Mouse (Mus musculus): ENCODE measurements around the gene Usp50. TPM values are rescaled to one million over a fixed set of nuclear protein-coding genes. Genes with fewer than 3 reads are reported as not detected.

Usp50 gene
- polyA plus RNA-seq (2015; fragmentation: Nextera tagmentation; extraction: Ambion mirVana), result 2.1 and 2.6 TPM in 2 replicates

- no peaks in the 10 kb centered on the region for H3K36me3 ChIP-seq
- ATAC-seq (ENCODE audit: low FRiP score), result no peak
- 69% methylated on average over 4 of the region's 4 CpGs for WGBS
Measured at GRCm38 (mm10) chr2:126783370-126783769, at the start of gene Usp50. Gene Usp50 (minus strand): TSS chr2:126783470.

DNA sequence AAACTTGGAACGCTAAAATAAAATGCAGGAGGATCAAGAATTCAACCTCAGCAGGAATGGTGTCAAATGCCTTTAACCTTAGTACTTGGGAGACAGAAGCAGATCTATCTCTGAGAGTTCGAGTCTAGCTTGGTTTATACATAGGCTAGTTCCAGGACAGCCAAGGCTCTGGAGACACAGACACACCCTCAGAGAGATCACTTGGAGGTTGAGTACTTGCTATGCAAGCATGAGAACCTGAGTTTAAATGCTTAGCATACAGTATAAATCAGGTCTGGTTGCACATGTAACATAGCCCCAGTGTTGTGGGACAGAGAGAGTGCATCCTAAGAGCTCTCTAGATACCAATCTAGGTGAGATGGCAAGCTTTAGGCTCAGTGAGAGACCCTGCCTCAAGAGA lies 34.1 kb upstream of the Usp50 start:
- Histone ChIP-seq H3K9me3 (replicated peaks) (no peaks in the 10 kb centered on the region), H3K9ac (replicated peaks) (no peak overlapping the region), H3K36me3 (peaks cover 42% of the 10 kb centered on the region), H3K27ac (replicated peaks) (no peak overlapping the region), H3K4me1 (no peaks in the 10 kb centered on the region), H3K4me2 (no peak overlapping the region), H3K27me3 (replicated peaks) (no peaks in the 10 kb centered on the region), H3K4me3 (replicated peaks) (no peak overlapping the region)
- WGBS, result 82% methylated on average over 2 of the region's 2 CpGs
- ATAC-seq (ENCODE audit: low FRiP score), result no peak

More at GRCm38 (mm10) chr2:126783370-126783769, at the start of gene Usp50:
- H3K4me2 ChIP-seq, result no peak within 1 kb of the TSS
- H3K4me3 ChIP-seq (replicated peaks), result no peak within 1 kb of the TSS
- no peaks in the 10 kb centered on the region for H3K4me1 ChIP-seq
- no peak within 1 kb of the TSS for H3K9ac ChIP-seq (replicated peaks)
- H3K27me3 ChIP-seq (replicated peaks), result no peaks in the 10 kb centered on the region
- H3K27ac ChIP-seq (replicated peaks), result no peak within 1 kb of the TSS
- no peaks in the 10 kb centered on the region for H3K9me3 ChIP-seq (replicated peaks)

GRCm38 (mm10) chr2:126816644-126817347 lies 33.5 kb upstream of the Usp50 start:
- Histone ChIP-seq H3K36me3 (peaks cover 43% of the 10 kb centered on the region), H3K27ac (replicated peaks) (no peak overlapping the region), H3K9ac (replicated peaks) (no peak overlapping the region), H3K4me3 (replicated peaks) (no peak overlapping the region), H3K9me3 (replicated peaks) (no peaks in the 10 kb centered on the region), H3K27me3 (replicated peaks) (no peaks in the 10 kb centered on the region), H3K4me1 (no peaks in the 10 kb centered on the region), H3K4me2 (no peak overlapping the region)
- no peak for ATAC-seq (ENCODE audit: low FRiP score)
- WGBS, result 94% methylated on average over 4 of the region's 4 CpGs

- Histone ChIP-seq H3K4me2 (no peak overlapping the region), H3K9me3 (replicated peaks) (no peaks in the 10 kb centered on the region), H3K4me3 (replicated peaks) (no peak overlapping the region), H3K27me3 (replicated peaks) (no peaks in the 10 kb centered on the region), H3K9ac (replicated peaks) (no peak overlapping the region), H3K4me1 (no peaks in the 10 kb centered on the region), H3K36me3 (peaks cover 51% of the 10 kb centered on the region), H3K27ac (replicated peaks) (no peak overlapping the region)
- 15% methylated on average over 1 of the region's 1 CpGs for WGBS
- no peak for ATAC-seq (ENCODE audit: low FRiP score)
Measured at GRCm38 (mm10) chr2:126815822-126816221, 32.6 kb upstream of the Usp50 start.

DNA sequence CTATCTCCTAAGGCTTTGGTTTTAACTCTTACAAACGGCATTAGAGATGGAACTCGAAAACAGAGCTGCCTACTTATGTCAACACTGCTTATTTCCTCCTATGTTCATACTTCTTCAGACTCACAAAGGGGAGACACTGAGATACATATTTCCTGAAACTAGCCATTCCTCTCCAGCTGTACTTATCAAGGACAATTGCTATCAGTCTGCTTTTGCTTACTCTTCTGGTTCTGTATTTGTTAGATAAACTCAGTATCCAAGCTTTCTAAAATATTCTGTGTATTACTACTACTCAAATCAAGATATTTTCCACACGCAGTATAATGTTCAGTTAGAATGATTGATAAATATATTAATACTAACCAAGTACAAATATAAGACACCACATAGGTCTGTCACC lies 18.7 kb upstream of the Usp50 start:
- Histone ChIP-seq H3K4me3 (replicated peaks) (no peak overlapping the region), H3K9me3 (replicated peaks) (no peaks in the 10 kb centered on the region), H3K4me2 (no peak overlapping the region), H3K4me1 (no peaks in the 10 kb centered on the region), H3K36me3 (peaks cover 55% of the 10 kb centered on the region), H3K27ac (replicated peaks) (no peak overlapping the region), H3K27me3 (replicated peaks) (no peaks in the 10 kb centered on the region), H3K9ac (replicated peaks) (no peak overlapping the region)
- 95% methylated on average over 3 of the region's 3 CpGs for WGBS
- ATAC-seq (ENCODE audit: low FRiP score), result no peak

DNA sequence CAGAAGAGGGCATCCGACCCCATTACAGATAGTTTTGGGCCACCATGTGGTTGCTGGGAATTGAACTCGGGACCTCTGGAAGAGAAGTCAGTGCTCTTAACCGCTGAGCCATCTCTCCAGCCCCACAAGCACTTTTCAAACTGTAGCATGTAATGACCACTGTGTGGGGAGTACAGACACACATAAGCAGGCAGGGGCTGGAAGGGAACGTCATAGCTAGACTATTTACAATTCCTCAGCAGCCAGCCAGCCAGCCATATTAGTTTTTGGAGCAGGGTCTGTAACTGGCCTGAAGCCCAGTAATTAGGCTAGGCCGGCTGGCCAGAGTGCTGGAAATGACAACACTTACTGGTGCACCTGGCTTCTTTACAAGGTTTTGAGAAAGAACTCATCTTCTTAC lies 15.2 kb upstream of the Usp50 start:
- H3K27me3 ChIP-seq (replicated peaks), result no peaks in the 10 kb centered on the region
- no peak overlapping the region for H3K9ac ChIP-seq (replicated peaks)
- ATAC-seq (ENCODE audit: low FRiP score), result no peak
- no peaks in the 10 kb centered on the region for H3K9me3 ChIP-seq (replicated peaks)
- H3K4me3 ChIP-seq (replicated peaks), result no peak overlapping the region
- no peaks in the 10 kb centered on the region for H3K4me1 ChIP-seq
- H3K27ac ChIP-seq (replicated peaks), result no peak overlapping the region
- no peak overlapping the region for H3K4me2 ChIP-seq
- peaks cover 52% of the 10 kb centered on the region for H3K36me3 ChIP-seq
- 85% methylated on average over 5 of the region's 5 CpGs for WGBS

DNA sequence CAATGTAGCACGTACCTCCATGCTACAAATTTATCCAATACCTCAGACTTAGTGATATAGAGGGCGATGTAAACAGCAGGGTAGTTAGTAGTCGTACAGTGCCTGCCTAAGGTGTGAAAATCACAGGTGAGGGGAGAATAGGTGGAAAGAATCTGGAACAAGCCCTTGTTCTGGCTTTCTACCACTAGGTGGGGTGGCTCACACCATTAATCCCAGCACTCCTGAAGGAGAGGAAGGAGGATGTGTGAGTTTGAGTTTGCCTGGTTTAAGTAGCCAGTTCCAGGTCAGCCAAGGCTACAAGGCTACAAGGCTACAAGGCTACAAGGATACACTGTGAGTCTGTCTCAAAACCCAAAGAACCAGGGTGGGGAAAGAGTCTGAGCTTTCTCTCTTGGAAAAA lies 12.4 kb upstream of the Usp50 start:
- WGBS, result 90% methylated on average over 3 of the region's 3 CpGs
- no peaks in the 10 kb centered on the region for H3K27me3 ChIP-seq (replicated peaks)
- no peak overlapping the region for H3K9ac ChIP-seq (replicated peaks)
- no peaks in the 10 kb centered on the region for H3K4me1 ChIP-seq
- H3K4me3 ChIP-seq (replicated peaks), result no peak overlapping the region
- no peak overlapping the region for H3K4me2 ChIP-seq
- no peaks in the 10 kb centered on the region for H3K9me3 ChIP-seq (replicated peaks)
- H3K27ac ChIP-seq (replicated peaks), result no peak overlapping the region
- H3K36me3 ChIP-seq, result peaks cover 58% of the 10 kb centered on the region
- no peak for ATAC-seq (ENCODE audit: low FRiP score)

DNA sequence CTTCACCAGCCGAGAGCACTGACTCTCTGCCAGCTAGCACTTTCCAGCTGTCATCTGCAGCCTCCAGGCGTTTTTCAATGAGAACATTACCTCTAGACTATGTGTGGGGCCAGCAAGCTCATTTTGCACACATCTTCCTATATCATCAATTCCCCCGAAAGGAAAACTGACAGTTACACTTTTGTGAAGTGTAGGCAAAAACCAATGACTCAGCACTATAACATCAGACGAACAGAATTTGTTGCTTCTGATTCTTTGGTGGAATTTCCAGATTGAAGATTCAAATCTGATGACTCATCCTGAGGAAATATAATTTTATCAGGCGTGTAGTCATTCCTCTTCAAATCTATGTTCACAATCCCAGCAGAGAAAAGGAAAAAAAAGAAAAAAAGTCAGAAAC lies 9.3 kb upstream of the Usp50 start:
- no peak overlapping the region for H3K4me3 ChIP-seq (replicated peaks)
- no peak for ATAC-seq (ENCODE audit: low FRiP score)
- H3K4me2 ChIP-seq, result no peak overlapping the region
- H3K4me1 ChIP-seq, result no peaks in the 10 kb centered on the region
- H3K9ac ChIP-seq (replicated peaks), result no peak overlapping the region
- WGBS, result 84% methylated on average over 5 of the region's 5 CpGs
- no peaks in the 10 kb centered on the region for H3K27me3 ChIP-seq (replicated peaks)
- H3K27ac ChIP-seq (replicated peaks), result no peak overlapping the region
- peaks cover 43% of the 10 kb centered on the region for H3K36me3 ChIP-seq
- no peaks in the 10 kb centered on the region for H3K9me3 ChIP-seq (replicated peaks)

GRCm38 (mm10) chr2:126787721-126788342 lies 4.6 kb upstream of the Usp50 start:
- Histone ChIP-seq H3K4me2 (no peak overlapping the region), H3K9ac (replicated peaks) (no peak overlapping the region), H3K4me1 (no peaks in the 10 kb centered on the region), H3K27me3 (replicated peaks) (no peaks in the 10 kb centered on the region), H3K9me3 (replicated peaks) (no peaks in the 10 kb centered on the region), H3K4me3 (replicated peaks) (no peak overlapping the region), H3K27ac (replicated peaks) (no peak overlapping the region), H3K36me3 (peaks cover 20% of the 10 kb centered on the region)
- ATAC-seq (ENCODE audit: low FRiP score), result no peak
- 59% methylated on average over 9 of the region's 9 CpGs for WGBS

DNA sequence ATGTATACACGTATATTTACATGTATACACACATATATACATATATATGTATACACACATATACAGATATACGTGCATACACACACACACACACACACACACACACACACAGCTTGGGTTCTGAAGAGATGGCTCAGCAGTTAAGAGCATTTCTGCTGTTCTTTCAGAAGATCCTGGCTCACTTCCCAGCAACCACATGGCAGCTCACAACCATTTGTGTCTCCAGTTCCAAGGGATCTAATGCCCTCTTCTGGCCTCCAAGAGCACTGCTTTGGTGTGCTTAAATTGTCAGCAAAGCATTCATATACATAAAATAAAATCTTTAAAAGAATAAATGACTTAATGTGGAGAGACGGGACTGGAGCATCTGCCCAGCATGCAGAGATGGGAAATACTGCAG lies 837 bp downstream of the Usp50 start:
- Histone ChIP-seq H3K9me3 (replicated peaks) (no peaks in the 10 kb centered on the region), H3K27me3 (replicated peaks) (no peaks in the 10 kb centered on the region), H3K4me1 (no peaks in the 10 kb centered on the region), H3K27ac (replicated peaks) (no peak overlapping the region), H3K36me3 (no peaks in the 10 kb centered on the region), H3K4me2 (no peak overlapping the region), H3K4me3 (replicated peaks) (no peak overlapping the region), H3K9ac (replicated peaks) (no peak overlapping the region)
- 79% methylated on average over 3 of the region's 3 CpGs for WGBS
- no peak for ATAC-seq (ENCODE audit: low FRiP score)

- Histone ChIP-seq H3K4me2 (no peak overlapping the region), H3K27ac (replicated peaks) (no peak overlapping the region), H3K9ac (replicated peaks) (no peak overlapping the region), H3K4me3 (replicated peaks) (no peak overlapping the region), H3K27me3 (replicated peaks) (no peaks in the 10 kb centered on the region), H3K4me1 (no peaks in the 10 kb centered on the region), H3K36me3 (no peaks in the 10 kb centered on the region), H3K9me3 (replicated peaks) (no peaks in the 10 kb centered on the region)
- no peak for ATAC-seq (ENCODE audit: low FRiP score)
- WGBS, result 84% methylated on average over 1 of the region's 1 CpGs
Measured at GRCm38 (mm10) chr2:126781478-126781877, 1.8 kb downstream of the Usp50 start.

- 89% methylated on average over 10 of the region's 10 CpGs for WGBS
- Histone ChIP-seq H3K9ac (replicated peaks) (no peak overlapping the region), H3K4me2 (no peak overlapping the region), H3K4me3 (replicated peaks) (no peak overlapping the region), H3K4me1 (no peaks in the 10 kb centered on the region), H3K36me3 (no peaks in the 10 kb centered on the region), H3K27me3 (replicated peaks) (no peaks in the 10 kb centered on the region), H3K27ac (replicated peaks) (no peak overlapping the region), H3K9me3 (replicated peaks) (no peaks in the 10 kb centered on the region)
- no peak for ATAC-seq (ENCODE audit: low FRiP score)
Measured at GRCm38 (mm10) chr2:126780286-126780685, 3.0 kb downstream of the Usp50 start.

Data from neural tube, embryonic 15.5 days (tissue).